ENCODE assay signal across 28 mouse cellular contexts in genomic region chr6:113156064-113156463, GRCm38 (mm10). TPM values are rescaled to one million over a fixed set of nuclear protein-coding genes. Genes with fewer than 3 reads are reported as not detected.
"Had no signal": no experiment of that assay in that cellular context is flagged by ENCODE, and none has a peak within 500 bp of the region (broad histone marks: within the 10 kb centered on the region; RNA-seq: fewer than 3 reads in every experiment).

No protein-coding gene starts in this region.

- H3K4me2 ChIP-seq: heart, embryonic 11.5 days; heart, embryonic 13.5 days; heart, embryonic 15.5 days; hindbrain, embryonic 12.5 days; hindbrain, embryonic 14.5 days; kidney, embryonic 15.5 days; limb, embryonic 13.5 days; limb, embryonic 15.5 days; liver, embryonic 12.5 days had no signal

- H3K27me3 ChIP-seq: heart, embryonic 13.5 days; heart, embryonic 15.5 days; hindbrain, embryonic 12.5 days; kidney, embryonic 15.5 days; limb, embryonic 13.5 days; limb, embryonic 15.5 days; liver, embryonic 12.5 days had no signal

- H3K4me3 ChIP-seq: gastrocnemius, adult 2 months; heart, embryonic 13.5 days; heart, embryonic 15.5 days; hindbrain, embryonic 10.5 days; hindbrain, embryonic 12.5 days; kidney, embryonic 15.5 days; limb, embryonic 13.5 days; limb, embryonic 15.5 days; liver, embryonic 12.5 days had no signal

- H3K9ac ChIP-seq: heart, embryonic 13.5 days; heart, embryonic 15.5 days; hindbrain, embryonic 12.5 days; hindbrain, embryonic 14.5 days; kidney, embryonic 15.5 days; limb, embryonic 13.5 days; limb, embryonic 15.5 days; liver, embryonic 12.5 days; liver, embryonic 14.5 days had no signal

- H3K9me3 ChIP-seq: heart, embryonic 13.5 days; heart, embryonic 15.5 days; hindbrain, embryonic 10.5 days; hindbrain, embryonic 12.5 days; kidney, embryonic 15.5 days; limb, embryonic 13.5 days; limb, embryonic 15.5 days; liver, embryonic 12.5 days had no signal

- DNase-seq: gastrocnemius, adult 2 months; gastrocnemius, postnatal 10 days; gastrocnemius, postnatal 25 days; heart, postnatal 10 days; heart, postnatal 4 days; kidney, adult 18-20 months; kidney, adult 8-10 months; kidney, postnatal 14 days; kidney, postnatal 36 days; layer of hippocampus, adult 9-11 months; layer of hippocampus, postnatal 36 days; left cerebral cortex, postnatal 4 days had no signal

- H3K27ac ChIP-seq: gastrocnemius, adult 2 months; heart, embryonic 13.5 days; heart, embryonic 15.5 days; hindbrain, embryonic 10.5 days; hindbrain, embryonic 12.5 days; hindbrain, embryonic 14.5 days; kidney, embryonic 15.5 days; kidney, postnatal 0 days; limb, embryonic 13.5 days; limb, embryonic 15.5 days; liver, embryonic 12.5 days; liver, embryonic 14.5 days had no signal

- H3K4me1 ChIP-seq: heart, embryonic 13.5 days; heart, embryonic 15.5 days; hindbrain, embryonic 10.5 days; hindbrain, embryonic 12.5 days; kidney, embryonic 15.5 days; limb, embryonic 13.5 days; limb, embryonic 15.5 days; liver, embryonic 12.5 days had no signal

- ATAC-seq: hindbrain, embryonic 16.5 days; inflammation-experienced regulatory T-cells, adult 6 months; liver, embryonic 12.5 days had no signal

RNA-seq across cellular contexts. Expression of gene Lhfpl4, which starts 39.1 kb away (rescaled TPM):
- total RNA-seq: granulocyte monocyte progenitor cell, adult 5-6 weeks; liver, adult 2 months had no signal
- polyA plus RNA-seq: liver, embryonic 14.5 days had no signal
